Mouse (Mus musculus) E14TG2a.4 (cell line): Measurements from ENCODE around the gene Nos1ap.

Experiments
- CTCF ChIP-seq: conservative IDR thresholded peaks from 2 replicates; pipeline ENCODE4 v1.5.1; 2014; ENCODE audit warnings: low read length
- NANOG ChIP-seq: IDR thresholded peaks from 2 replicates; pipeline ENCODE4 v1.6.1; 2014; ENCODE audit warnings: borderline replicate concordance, low read length, mixed read lengths
- POU5F1 ChIP-seq: IDR thresholded peaks from 2 replicates; pipeline ENCODE4 v1.6.1; 2014; ENCODE audit warnings: low read length, borderline replicate concordance

DNA sequence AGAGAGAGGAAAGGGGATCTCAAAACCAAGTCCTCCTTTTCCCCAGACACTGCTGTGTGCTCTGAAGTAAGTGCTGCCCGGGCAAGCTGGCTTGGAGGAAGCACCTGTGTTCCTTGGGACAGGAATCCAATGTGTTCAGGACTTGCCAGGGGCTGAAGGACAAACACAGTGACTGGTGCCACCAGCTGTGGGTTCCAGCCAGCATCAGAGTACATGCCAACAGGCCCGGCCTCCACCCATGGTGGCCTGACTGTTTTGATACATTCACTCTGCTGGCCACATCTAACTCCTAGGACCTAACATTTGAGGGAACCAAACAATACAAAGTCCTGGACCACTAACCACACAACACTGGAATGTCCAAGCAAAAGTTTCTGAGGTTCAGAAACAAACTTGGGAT is 194.6 kb downstream of the Nos1ap start:
- TF ChIP-seq CTCF (no peak), POU5F1 (no peak), NANOG (no peak)
